ENCODE assay signal across 12 mouse cellular contexts in genomic region chr4:34465845-34466244, GRCm38 (mm10).
DNase-seq lines count a peak whose midpoint lies in the region.
"Had no signal": no experiment of that assay in that cellular context is flagged by ENCODE, and none has a peak within 500 bp of the region (broad histone marks: within the 10 kb centered on the region; RNA-seq: fewer than 3 reads in every experiment).

No protein-coding gene starts in this region.

- H3K79me2 ChIP-seq in macrophage (ENCODE audit: inconsistent target) = no peaks in the 10 kb centered on the region

- no peaks in the 10 kb centered on the region for H3K36me3 ChIP-seq in macrophage (ENCODE audit: inconsistent target)
- H3K36me3 ChIP-seq: lung, embryonic 15.5 days; neural tube, embryonic 12.5 days had no signal

- H3K27ac ChIP-seq in macrophage = peak overlapping the region; percentile 46
- H3K27ac ChIP-seq: lung, embryonic 15.5 days; neural tube, embryonic 12.5 days had no signal

- intact Hi-C loops in heart, postnatal 14 days (cut with DNase I) = no loop called here

- peak; percentile 6 to 34 for DNase-seq in heart, adult 18-20 months
- DNase-seq in heart, postnatal 14 days = no peak
- peak; percentile 15 for DNase-seq in lung, postnatal 25 days (ENCODE audit: low spot score)
- no peak for DNase-seq in lung, postnatal 10 days
- DNase-seq in adrenal gland, adult 8-10 months = no peak
- DNase-seq in spleen, postnatal 10 days (ENCODE audit: low spot score in 2 of 2) = no peak
- DNase-seq in kidney, postnatal 25 days = no peak
- DNase-seq: midbrain, embryonic 14.5 days; thymus, postnatal 25 days had no signal

- H3K4me3 ChIP-seq in macrophage (ENCODE audit: inconsistent target) = no peak overlapping the region
- H3K4me3 ChIP-seq: lung, embryonic 15.5 days; neural tube, embryonic 12.5 days had no signal

- WGBS in macrophage (ENCODE audit: missing documents) = 23% methylated on average over 2 of the region's 2 CpGs

Comparison
In these comparisons a context has a peak if more than half of its experiments do, and no peak if none do; other contexts are left out.
1. DNase-seq: peak in heart, adult 18-20 months (2 of 2) and lung, postnatal 25 days (single experiment); none in heart, postnatal 14 days (0 of 2), lung, postnatal 10 days (single experiment), adrenal gland, adult 8-10 months (single experiment), spleen, postnatal 10 days (0 of 2) and kidney, postnatal 25 days (0 of 2).